Mouse (Mus musculus) cerebellum, postnatal 10 days (tissue): ENCODE measurements around the gene Acat2.
"Not testable (repeated sequence)": the region's sequence is repeated elsewhere in the genome, so short reads cannot be mapped to it uniquely, and the experiment has no call there.

Experiments
- DNase-seq, 2 experiments: peaks; one replicate each; pipeline ENCODE4 v3.0.0; 2021; ENCODE audit warnings: mixed read lengths in 2 of 2

The Acat2 gene

GRCm38 (mm10) chr17:12960331-12960873 lies at the start of gene Acat2:
Gene Acat2, minus strand, starts transcription at chr17:12960747.
- DNase-seq = peak; percentile 97 to 98

- peak; percentile 26 to 69 for DNase-seq
Measured at GRCm38 (mm10) chr17:13009887-13010286, 49.3 kb upstream of the Acat2 start.

- peak; percentile 31 to 34 for DNase-seq
Measured at GRCm38 (mm10) chr17:13008528-13008927, 48.0 kb upstream of the Acat2 start.

- DNase-seq = peak; percentile 99 to 100
Measured at GRCm38 (mm10) chr17:13007730-13008425, 47.3 kb upstream of the Acat2 start.

- no peak for DNase-seq
Measured at GRCm38 (mm10) chr17:13006984-13007383, 46.4 kb upstream of the Acat2 start.

- not testable (repeated sequence) for DNase-seq
Measured at GRCm38 (mm10) chr17:13006546-13006945, 46.0 kb upstream of the Acat2 start, which contains the start of gene Sod2. Gene Sod2, plus strand, starts transcription at chr17:13006846.

GRCm38 (mm10) chr17:13004436-13004835 lies 43.9 kb upstream of the Acat2 start:
- not testable (repeated sequence) for DNase-seq

- DNase-seq = not testable (repeated sequence)
Measured at GRCm38 (mm10) chr17:13002243-13002642, 41.7 kb upstream of the Acat2 start.

- no peak for DNase-seq
Measured at GRCm38 (mm10) chr17:12999069-12999468, 38.5 kb upstream of the Acat2 start.

GRCm38 (mm10) chr17:12997890-12998289 lies 37.3 kb upstream of the Acat2 start:
- DNase-seq = no peak

- peak; percentile 76 to 77 for DNase-seq
Measured at GRCm38 (mm10) chr17:12996345-12996744, 35.8 kb upstream of the Acat2 start.

GRCm38 (mm10) chr17:12994069-12994468 lies 33.5 kb upstream of the Acat2 start, which contains the start of gene Wtap:
Gene Wtap, minus strand, starts transcription at chr17:12994169.
- DNase-seq = no peak

- peak; percentile 98 to 99 for DNase-seq
Measured at GRCm38 (mm10) chr17:12992470-12992991, 32.0 kb upstream of the Acat2 start.

GRCm38 (mm10) chr17:12991635-12992358 lies 31.2 kb upstream of the Acat2 start:
- peak; percentile 94 to 96 for DNase-seq

GRCm38 (mm10) chr17:12991194-12991634 lies 30.7 kb upstream of the Acat2 start:
- DNase-seq = peak; percentile 46

- no peak for DNase-seq
Measured at GRCm38 (mm10) chr17:12990567-12991145, 30.1 kb upstream of the Acat2 start.

GRCm38 (mm10) chr17:12988096-12988495 lies 27.5 kb upstream of the Acat2 start:
- DNase-seq = peak in 1 of 2 experiments; percentile 9

- no peak for DNase-seq
Measured at GRCm38 (mm10) chr17:12983988-12984387, 23.4 kb upstream of the Acat2 start.

GRCm38 (mm10) chr17:12978546-12978945 lies 18.0 kb upstream of the Acat2 start:
- no peak for DNase-seq

- peak in 1 of 2 experiments; percentile 13 for DNase-seq
Measured at GRCm38 (mm10) chr17:12973851-12974250, 13.3 kb upstream of the Acat2 start.

GRCm38 (mm10) chr17:12967173-12967572 lies 6.6 kb upstream of the Acat2 start:
- no peak for DNase-seq

GRCm38 (mm10) chr17:12963476-12963875 lies 2.9 kb upstream of the Acat2 start:
- DNase-seq = no peak

GRCm38 (mm10) chr17:12959377-12959776 lies 1.2 kb downstream of the Acat2 start:
- DNase-seq = not testable (repeated sequence)
